Mouse (Mus musculus): ENCODE measurements around the gene Dus4l.
A peak's percentile ranks its signal among the peaks of the same experiment; 100 is the strongest.
"Not testable (repeated sequence)": the region's sequence is repeated elsewhere in the genome, so short reads cannot be mapped to it uniquely, and the experiment has no call there.

Dus4l gene

DNA sequence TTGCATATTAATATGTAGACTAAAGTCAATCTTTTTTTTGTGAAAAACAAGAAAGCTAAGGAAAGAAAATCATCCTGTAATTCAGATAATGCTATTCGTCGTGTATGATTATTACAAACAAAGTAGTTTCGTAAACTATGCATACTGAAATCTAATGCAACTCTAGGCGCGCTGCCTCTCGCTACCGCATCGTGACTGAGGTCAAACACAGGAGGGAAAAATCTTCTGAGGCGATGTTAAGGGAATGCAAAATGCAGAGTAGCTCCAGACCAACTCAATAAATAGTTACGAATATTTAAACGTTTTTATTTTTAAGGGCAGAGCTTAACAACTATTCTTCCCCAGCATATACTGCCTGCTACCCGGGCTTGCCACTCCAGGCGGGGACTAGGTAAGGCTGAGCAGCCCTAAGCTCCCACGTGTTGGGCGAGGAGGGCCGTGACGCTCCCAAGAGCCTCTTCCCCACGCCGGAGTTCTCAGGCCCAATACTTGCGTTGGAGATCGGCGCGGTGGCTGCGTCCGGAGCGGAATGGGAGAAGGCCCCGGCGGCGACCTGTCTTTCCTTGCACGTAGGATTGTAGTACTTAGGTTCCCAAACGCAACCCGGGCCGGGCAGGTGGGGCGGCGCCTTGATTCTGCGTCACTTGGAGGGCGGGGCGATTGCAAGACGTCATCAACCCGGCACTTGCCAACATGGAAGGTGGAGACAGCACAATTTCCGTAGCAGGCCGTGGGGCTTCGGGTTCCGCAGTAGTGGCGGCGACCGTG, at the start of gene Dus4l, which contains the start of gene Cog5:
TSS of gene Dus4l (minus strand) at position 630 of the 768 bp plus-strand sequence.
TSS of gene Cog5 (plus strand) at position 673 of the 768 bp plus-strand sequence.
- peak; percentile 94 for DNase-seq (ENCODE audit: low spot score)

DNA sequence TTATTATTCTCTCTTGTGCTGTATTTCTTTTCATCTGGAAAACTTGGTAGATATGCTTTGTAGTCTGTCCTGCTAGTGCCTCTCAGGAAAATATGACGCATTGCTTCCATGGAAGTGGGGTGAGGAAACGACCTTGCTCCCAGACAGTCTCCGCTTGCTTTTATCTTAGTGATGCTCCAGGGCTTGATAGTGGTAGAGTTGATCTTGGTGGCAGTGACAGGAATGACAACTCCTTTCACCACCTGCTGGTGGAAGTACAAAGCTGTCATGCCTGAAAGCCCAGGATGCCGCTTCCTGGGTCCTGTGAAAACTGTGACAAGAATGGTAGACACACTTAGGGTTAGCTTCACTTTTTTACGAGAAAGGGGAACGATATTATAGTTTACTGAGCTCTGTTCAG, 49.3 kb upstream of the Dus4l start:
- no peak for DNase-seq (ENCODE audit: low spot score)

GRCm38 (mm10) chr12:31701411-31701810, 46.8 kb upstream of the Dus4l start:
- no peak for DNase-seq (ENCODE audit: low spot score)

GRCm38 (mm10) chr12:31700623-31701347, 46.2 kb upstream of the Dus4l start:
- peak; percentile 16 for DNase-seq (ENCODE audit: low spot score)

DNA sequence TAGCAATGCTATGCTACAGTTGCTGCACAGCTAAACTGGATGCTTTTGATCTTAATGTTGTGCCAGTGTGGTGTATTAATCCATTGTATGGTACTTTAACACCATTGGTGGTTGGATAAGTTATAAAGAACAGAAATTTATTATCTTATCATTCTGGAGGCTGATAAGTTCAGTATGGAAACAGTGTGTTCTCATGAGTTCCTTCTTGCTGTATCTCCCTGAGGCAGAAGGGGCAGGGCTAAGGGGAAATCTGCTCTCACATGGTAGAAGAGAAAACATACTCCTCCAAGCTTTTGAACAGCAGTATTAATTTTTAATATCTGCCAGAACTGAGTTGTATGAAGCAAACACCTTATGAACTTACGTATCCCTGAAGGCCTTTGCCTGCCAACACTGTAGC, 38.7 kb upstream of the Dus4l start:
- no peak for DNase-seq (ENCODE audit: low spot score)

DNA sequence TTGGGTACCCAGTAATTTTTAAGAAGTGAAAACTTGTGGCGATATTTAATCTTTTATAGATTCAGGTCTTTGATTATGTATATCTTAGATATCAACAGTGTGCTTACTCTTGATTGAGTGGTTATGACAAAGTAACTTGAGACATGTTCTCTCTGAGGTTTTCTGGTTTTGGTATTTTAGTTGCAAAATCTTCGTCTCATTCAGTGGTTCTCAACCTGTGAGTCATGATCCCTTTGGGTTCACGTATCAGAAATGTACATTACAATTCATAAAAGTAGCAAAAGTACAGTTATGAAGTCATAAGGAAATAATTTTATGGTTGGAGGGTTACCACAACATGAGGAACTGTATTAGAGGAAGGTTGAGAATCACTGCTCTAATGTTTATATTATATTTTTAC, 32.1 kb upstream of the Dus4l start:
- DNase-seq (ENCODE audit: low spot score) = no peak

- DNase-seq (ENCODE audit: low spot score) = no peak
These were observed 12.6 kb upstream of the Dus4l start for GRCm38 (mm10) chr12:31667187-31667586.

DNA sequence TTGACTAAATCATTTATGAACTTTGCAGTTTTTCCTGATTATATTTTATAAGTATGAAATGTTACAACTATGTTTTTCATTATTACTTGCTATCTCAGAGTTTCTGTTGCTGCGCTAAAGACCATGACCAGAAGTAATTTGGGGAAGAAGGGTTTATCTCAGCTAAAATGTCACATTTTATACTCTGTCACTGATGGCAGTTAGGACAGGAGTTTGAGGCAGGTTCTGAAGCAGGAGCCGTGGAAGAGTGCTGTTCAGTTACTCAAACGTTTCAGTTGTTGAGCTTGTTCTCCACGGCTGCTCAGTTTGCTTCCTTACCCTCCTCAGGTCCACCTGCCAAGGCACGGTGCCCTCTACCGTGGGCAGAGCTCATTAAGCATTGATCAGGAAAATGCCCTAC, 11.4 kb upstream of the Dus4l start:
- no peak for DNase-seq (ENCODE audit: low spot score)

- DNase-seq (ENCODE audit: low spot score) = no peak
These were observed 2.2 kb upstream of the Dus4l start for GRCm38 (mm10) chr12:31656841-31657240.

DNA sequence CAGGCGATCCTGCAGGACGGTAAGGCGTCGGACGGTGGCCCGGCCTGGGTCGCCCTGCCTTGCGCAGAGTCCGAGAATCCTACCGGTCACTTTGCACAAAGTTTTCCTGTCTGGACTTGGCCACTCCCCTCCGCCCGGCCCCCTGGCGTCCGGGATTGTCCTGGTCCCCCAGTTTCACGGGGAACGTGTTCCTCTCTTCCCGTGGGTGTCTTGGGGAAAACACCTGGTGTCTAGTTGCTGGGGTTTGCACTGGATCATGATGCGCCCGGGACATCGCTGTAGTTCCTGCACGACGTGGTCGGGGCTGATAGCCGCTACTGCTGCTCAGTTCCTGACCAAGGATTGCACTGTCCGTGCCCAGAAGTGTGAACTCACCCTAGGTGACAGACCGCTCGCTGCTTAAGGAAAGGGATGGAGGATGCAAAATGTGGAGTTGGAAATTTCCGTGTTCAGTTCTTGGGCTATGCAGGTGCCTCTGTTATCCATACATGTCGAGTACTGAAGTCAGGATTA, 395 bp upstream of the Dus4l start:
- no peak for DNase-seq (ENCODE audit: low spot score)

GRCm38 (mm10) chr12:31653611-31654010, 1.0 kb downstream of the Dus4l start:
- peak; percentile 17 for DNase-seq (ENCODE audit: low spot score)

- DNase-seq (ENCODE audit: low spot score) = no peak
These were observed 19.4 kb downstream of the Dus4l start for GRCm38 (mm10) chr12:31635240-31635607.

DNA sequence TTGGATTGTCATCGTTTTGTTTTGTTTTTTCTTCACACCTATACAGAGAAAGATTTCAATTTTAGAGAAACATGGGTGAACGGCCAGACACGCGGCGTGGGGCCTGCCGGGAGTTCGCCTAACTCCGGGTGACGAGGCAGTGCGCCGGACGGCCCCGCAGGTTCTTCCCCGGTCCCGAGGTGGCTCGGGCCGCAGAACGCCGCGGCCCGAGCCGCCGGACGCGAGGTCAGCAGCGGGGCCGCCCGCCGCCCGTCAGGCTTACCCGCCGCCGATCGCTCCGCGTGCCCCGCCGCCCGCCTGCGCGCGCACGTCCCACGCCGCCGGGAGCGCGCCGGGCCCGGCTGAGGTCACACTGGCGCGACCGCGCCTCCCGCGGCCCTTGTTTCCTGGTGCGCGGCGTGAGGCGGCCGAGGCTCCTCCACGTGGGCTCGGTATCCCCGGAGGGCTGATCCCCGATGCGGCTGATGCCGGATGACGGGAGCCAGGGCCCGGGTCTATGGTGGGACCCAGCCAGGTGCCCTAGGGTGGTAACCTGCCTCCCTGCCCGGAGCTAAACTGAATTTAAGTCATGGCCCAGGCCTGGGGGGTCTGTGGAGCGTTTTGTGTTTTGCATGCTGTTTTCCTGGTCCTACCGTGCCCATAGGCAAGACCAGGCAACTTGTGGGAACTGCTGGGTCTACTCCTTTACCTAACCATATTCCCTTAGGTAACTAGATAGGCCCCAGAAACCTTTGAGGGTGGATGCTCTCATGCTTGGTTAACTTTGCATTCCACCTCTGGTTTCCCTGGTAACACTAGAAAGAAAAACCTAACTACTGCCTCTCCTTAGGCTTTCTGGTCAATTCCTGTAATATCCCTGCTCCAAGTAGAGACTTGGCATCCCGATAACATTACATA, 20.0 kb downstream of the Dus4l start, which contains the start of gene Bcap29:
TSS of gene Bcap29 (minus strand) at position 316 of the 897 bp plus-strand sequence.
- peak; percentile 85 for DNase-seq (ENCODE audit: low spot score)

- DNase-seq (ENCODE audit: low spot score) = peak; percentile 61
These were observed 20.7 kb downstream of the Dus4l start for GRCm38 (mm10) chr12:31633970-31634342.

DNA sequence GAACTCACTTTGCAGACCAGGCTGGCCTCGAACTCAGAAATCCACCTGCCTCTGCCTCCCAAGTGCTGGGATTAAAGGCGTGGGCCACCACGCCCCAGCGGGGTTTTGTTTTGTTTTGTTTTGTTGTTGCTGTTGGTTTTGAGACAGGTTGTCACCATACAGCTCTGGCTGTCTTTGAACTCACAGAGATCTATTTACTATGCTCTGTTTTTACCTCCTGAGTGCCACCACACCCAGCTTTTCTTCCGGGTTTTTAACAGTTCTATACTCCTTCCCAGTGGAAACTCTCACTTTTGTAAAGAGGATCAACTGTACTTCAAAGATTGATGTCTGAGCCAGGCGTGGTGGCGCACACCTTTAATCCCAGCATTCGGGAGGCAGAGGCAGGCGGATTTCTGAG, 26.2 kb downstream of the Dus4l start:
- DNase-seq (ENCODE audit: low spot score) = not testable (repeated sequence)

DNA sequence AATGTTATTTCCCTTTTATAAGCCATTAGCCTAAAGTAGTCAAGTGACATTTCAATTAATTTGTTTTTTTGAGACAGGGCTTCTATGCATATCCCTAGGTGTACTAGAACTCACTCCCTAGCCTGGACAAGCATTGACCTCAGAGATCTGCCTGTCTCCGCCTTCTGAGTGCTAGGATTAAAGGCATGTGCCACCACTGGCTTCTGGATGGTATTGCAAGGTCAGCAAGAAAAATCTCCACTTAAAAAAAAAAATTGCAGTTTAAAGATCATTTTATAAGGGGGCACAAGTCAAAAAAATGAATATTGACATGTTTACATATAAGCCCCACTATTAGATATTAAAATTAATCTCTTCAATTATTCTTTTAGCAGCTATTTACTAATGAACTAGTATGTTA, 29.6 kb downstream of the Dus4l start:
- no peak for DNase-seq (ENCODE audit: low spot score)

- DNase-seq (ENCODE audit: low spot score) = no peak
These were observed 34.5 kb downstream of the Dus4l start for GRCm38 (mm10) chr12:31620106-31620505.

DNA sequence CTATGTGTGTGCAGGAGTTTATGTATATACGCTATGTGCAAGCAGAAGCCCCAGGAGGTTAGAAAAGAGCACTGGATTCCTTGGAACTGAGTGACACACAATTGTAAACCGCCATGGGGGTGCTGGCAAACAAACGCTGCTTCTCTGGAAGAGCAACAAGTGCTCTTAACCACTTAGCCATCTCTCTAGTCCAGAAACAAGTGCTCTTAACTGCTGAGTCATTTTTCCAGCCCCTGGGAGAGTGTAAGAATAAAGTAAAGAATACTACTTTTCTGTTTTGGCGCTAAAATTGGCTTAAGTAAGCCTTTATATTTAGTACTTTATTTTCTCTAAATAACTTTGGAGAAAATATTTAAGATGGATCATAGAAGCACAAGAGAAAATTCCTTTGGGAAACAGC, 41.3 kb downstream of the Dus4l start:
- no peak for DNase-seq (ENCODE audit: low spot score)

DNA sequence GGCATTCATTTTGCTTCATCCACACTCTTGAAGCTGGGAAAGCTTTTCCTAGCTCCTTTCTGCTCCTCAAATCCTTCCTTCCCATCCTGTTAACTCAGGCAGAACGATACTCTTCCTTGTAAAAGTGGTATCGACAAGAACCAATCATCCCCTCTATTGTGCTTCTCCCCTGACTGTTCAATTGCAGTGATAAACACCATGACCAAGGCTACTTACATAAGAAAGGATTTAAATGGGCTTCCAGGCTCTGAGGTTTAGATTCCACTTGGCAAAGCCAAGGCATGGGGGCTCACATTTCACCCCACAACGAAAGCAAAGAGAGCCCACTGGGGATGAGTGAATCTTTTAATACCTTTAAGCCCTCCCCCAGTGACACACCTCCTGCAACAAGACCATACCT, 46.5 kb downstream of the Dus4l start:
- DNase-seq (ENCODE audit: low spot score) = no peak

DNA sequence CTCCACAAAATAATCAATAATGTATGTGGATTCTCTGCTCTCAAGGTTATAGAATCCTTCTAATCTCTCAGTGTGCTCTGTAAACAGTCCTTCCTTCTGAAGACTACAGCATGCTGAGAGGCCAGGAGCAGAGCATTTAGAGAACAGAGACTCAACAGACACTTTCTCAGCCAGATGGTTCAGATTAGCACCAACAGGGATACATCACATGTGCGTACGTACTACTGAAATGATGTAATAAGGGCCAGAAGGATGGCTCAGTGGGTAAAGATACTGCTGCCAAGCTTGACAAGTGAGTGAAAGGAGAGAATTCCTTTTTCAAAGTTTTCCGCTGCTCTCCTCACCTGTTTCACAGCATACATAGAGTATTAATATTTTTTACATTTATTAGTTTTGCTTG, 49.7 kb downstream of the Dus4l start:
- DNase-seq (ENCODE audit: low spot score) = peak; percentile 61

- DNase-seq (ENCODE audit: low spot score) = no peak
These were observed 51.0 kb downstream of the Dus4l start for GRCm38 (mm10) chr12:31603586-31603985.

DNA sequence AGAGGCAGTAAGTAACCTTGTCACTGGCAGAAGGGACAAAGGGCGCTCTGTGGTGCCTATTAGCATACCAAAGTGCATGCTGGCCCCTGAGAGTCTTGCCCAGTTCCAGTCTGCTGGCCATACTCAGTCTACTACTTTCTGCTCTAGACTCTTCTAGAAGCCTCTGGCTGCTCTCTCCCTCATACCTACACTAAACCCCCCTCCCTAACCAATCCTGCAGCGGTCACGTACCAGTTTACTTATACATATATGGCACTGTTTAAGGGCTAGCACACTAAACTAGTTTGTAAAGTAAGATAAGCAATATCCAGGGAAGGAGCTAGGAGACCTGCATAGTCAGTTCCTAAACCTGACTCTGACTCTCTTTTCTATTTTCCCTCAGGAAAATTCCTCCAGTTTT, 60.3 kb downstream of the Dus4l start:
- DNase-seq (ENCODE audit: low spot score) = no peak
